Mouse (Mus musculus): Measurements from ENCODE around the gene Gm20843. TPM values are rescaled to one million over a fixed set of nuclear protein-coding genes. Genes with fewer than 3 reads are reported as not detected.

Gene Gm20843
- not detected for total RNA-seq (2023)

DNA sequence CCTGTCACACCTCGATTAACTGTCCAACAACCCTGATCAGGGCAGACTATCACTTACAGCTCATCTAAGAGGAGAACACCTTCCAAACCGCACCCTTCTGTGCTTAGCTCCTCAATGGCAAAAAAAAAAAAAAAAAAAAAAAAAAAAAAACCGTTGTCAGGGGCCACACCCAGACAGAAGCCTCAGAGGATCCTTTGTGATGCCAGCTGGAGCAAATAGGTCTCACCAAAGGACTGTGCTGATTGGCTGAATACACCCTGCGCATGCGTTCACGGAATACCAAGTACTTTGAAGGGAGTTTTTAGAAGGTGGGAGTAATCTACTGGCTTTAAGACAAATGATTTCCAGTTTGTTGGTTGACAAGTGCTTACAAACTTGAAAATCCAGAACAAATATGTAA lies at the start of gene Gm20843:
Gm20843 (minus strand) TSS at position 101 of the 400 bp plus-strand sequence.

